Mouse (Mus musculus): ENCODE results near the gene Ddah1. TPM values are rescaled to one million over a fixed set of nuclear protein-coding genes. Genes with fewer than 3 reads are reported as not detected.
A peak's percentile ranks its signal among the peaks of the same experiment; 100 is the strongest.

The Ddah1 gene
- polyA plus RNA-seq, 1 experiment from 2014 or later = 145 TPM

- no peak overlapping the region for H3K27ac ChIP-seq (ENCODE audit: low read length)
- H3K9ac ChIP-seq (replicated peaks; ENCODE audit: low read depth, low read length) = no peak overlapping the region
- 59% methylated on average over 4 of the region's 4 CpGs for WGBS
- H3K4me2 ChIP-seq (ENCODE audit: low read length) = no peak overlapping the region
- no peaks in the 10 kb centered on the region; the same call in 1 of the 2 replicates for H3K9me3 ChIP-seq (ENCODE audit: control insufficient read depth, low read length)
- no peak overlapping the region for H3K4me3 ChIP-seq (replicated peaks; ENCODE audit: low read length)
- ATAC-seq = peak; percentile 94
- H3K36me3 ChIP-seq (ENCODE audit: control insufficient read depth, insufficient read depth) = no peaks in the 10 kb centered on the region
- 0 out of 2 replicates have a peak, but pooled peaks cover 2% of the 10 kb centered on the region for H3K4me1 ChIP-seq (replicated peaks; ENCODE audit: control insufficient read depth, insufficient read depth, low read length)
- no peaks in the 10 kb centered on the region; the same call in 1 of the 2 replicates for H3K27me3 ChIP-seq (replicated peaks; ENCODE audit: control insufficient read depth, insufficient read depth, low read length)
Observed at GRCm38 (mm10) chr3:145790709-145791108, 32.2 kb downstream of the Ddah1 start.

GRCm38 (mm10) chr3:145794355-145794754 lies 35.9 kb downstream of the Ddah1 start:
- Histone ChIP-seq H3K9ac (replicated peaks; ENCODE audit: low read depth, low read length) (no peak overlapping the region), H3K27me3 (replicated peaks; ENCODE audit: control insufficient read depth, insufficient read depth, low read length) (peaks cover 2% of the 10 kb centered on the region; the same call in 1 of the 2 replicates), H3K36me3 (ENCODE audit: control insufficient read depth, insufficient read depth) (no peaks in the 10 kb centered on the region), H3K4me3 (replicated peaks; ENCODE audit: low read length) (no peak overlapping the region), H3K4me2 (ENCODE audit: low read length) (no peak overlapping the region), H3K4me1 (replicated peaks; ENCODE audit: control insufficient read depth, insufficient read depth, low read length) (0 out of 2 replicates have a peak, but pooled peaks cover 2% of the 10 kb centered on the region), H3K9me3 (ENCODE audit: control insufficient read depth, low read length) (no peaks in the 10 kb centered on the region; the same call in 1 of the 2 replicates), H3K27ac (ENCODE audit: low read length) (no peak overlapping the region)
- no peak for ATAC-seq
- 91% methylated on average over 10 of the region's 10 CpGs for WGBS

- Histone ChIP-seq H3K9me3 (ENCODE audit: control insufficient read depth, low read length) (no peaks in the 10 kb centered on the region; the same call in 1 of the 2 replicates), H3K36me3 (ENCODE audit: control insufficient read depth, insufficient read depth) (no peaks in the 10 kb centered on the region), H3K27me3 (replicated peaks; ENCODE audit: control insufficient read depth, insufficient read depth, low read length) (peaks cover 2% of the 10 kb centered on the region; the same call in 1 of the 2 replicates), H3K4me1 (replicated peaks; ENCODE audit: control insufficient read depth, insufficient read depth, low read length) (no peaks in the 10 kb centered on the region), H3K4me2 (ENCODE audit: low read length) (no peak overlapping the region), H3K4me3 (replicated peaks; ENCODE audit: low read length) (no peak overlapping the region), H3K27ac (ENCODE audit: low read length) (no peak overlapping the region), H3K9ac (replicated peaks; ENCODE audit: low read depth, low read length) (no peak overlapping the region)
- no peak for ATAC-seq
- WGBS = 82% methylated on average over 7 of the region's 7 CpGs
Observed at GRCm38 (mm10) chr3:145795896-145796295, 37.4 kb downstream of the Ddah1 start.

- ATAC-seq = no peak
- H3K4me1 ChIP-seq (replicated peaks; ENCODE audit: control insufficient read depth, insufficient read depth, low read length) = no peaks in the 10 kb centered on the region
- no peaks in the 10 kb centered on the region for H3K36me3 ChIP-seq (ENCODE audit: control insufficient read depth, insufficient read depth)
- no peaks in the 10 kb centered on the region; the same call in 1 of the 2 replicates for H3K9me3 ChIP-seq (ENCODE audit: control insufficient read depth, low read length)
- H3K27ac ChIP-seq (ENCODE audit: low read length) = no peak overlapping the region
- no peak overlapping the region for H3K4me2 ChIP-seq (ENCODE audit: low read length)
- H3K9ac ChIP-seq (replicated peaks; ENCODE audit: low read depth, low read length) = no peak overlapping the region
- peaks cover 2% of the 10 kb centered on the region; the same call in 1 of the 2 replicates for H3K27me3 ChIP-seq (replicated peaks; ENCODE audit: control insufficient read depth, insufficient read depth, low read length)
- H3K4me3 ChIP-seq (replicated peaks; ENCODE audit: low read length) = no peak overlapping the region
- 89% methylated on average over 10 of the region's 10 CpGs for WGBS
Observed at GRCm38 (mm10) chr3:145798042-145798441, 39.6 kb downstream of the Ddah1 start.

GRCm38 (mm10) chr3:145798751-145799188 lies 40.3 kb downstream of the Ddah1 start:
- Histone ChIP-seq H3K9ac (replicated peaks; ENCODE audit: low read depth, low read length) (no peak overlapping the region), H3K36me3 (ENCODE audit: control insufficient read depth, insufficient read depth) (no peaks in the 10 kb centered on the region), H3K9me3 (ENCODE audit: control insufficient read depth, low read length) (no peaks in the 10 kb centered on the region; the same call in 1 of the 2 replicates), H3K27ac (ENCODE audit: low read length) (no peak overlapping the region), H3K27me3 (replicated peaks; ENCODE audit: control insufficient read depth, insufficient read depth, low read length) (peaks cover 2% of the 10 kb centered on the region; the same call in 1 of the 2 replicates), H3K4me3 (replicated peaks; ENCODE audit: low read length) (no peak overlapping the region), H3K4me2 (ENCODE audit: low read length) (no peak overlapping the region), H3K4me1 (replicated peaks; ENCODE audit: control insufficient read depth, insufficient read depth, low read length) (no peaks in the 10 kb centered on the region)
- no peak for ATAC-seq
- 81% methylated on average over 6 of the region's 6 CpGs for WGBS

GRCm38 (mm10) chr3:145799365-145799764 lies 40.9 kb downstream of the Ddah1 start:
- ATAC-seq = no peak
- no peak overlapping the region for H3K9ac ChIP-seq (replicated peaks; ENCODE audit: low read depth, low read length)

GRCm38 (mm10) chr3:145802106-145802505 lies 43.6 kb downstream of the Ddah1 start:
- Histone ChIP-seq H3K4me1 (replicated peaks; ENCODE audit: control insufficient read depth, insufficient read depth, low read length) (peaks cover 14% of the 10 kb centered on the region), H3K27me3 (replicated peaks; ENCODE audit: control insufficient read depth, insufficient read depth, low read length) (peaks cover under 1% of the 10 kb centered on the region; the same call in 1 of the 2 replicates), H3K4me3 (replicated peaks; ENCODE audit: low read length) (no peak overlapping the region), H3K36me3 (ENCODE audit: control insufficient read depth, insufficient read depth) (no peaks in the 10 kb centered on the region), H3K27ac (ENCODE audit: low read length) (no peak overlapping the region), H3K4me2 (ENCODE audit: low read length) (no peak overlapping the region), H3K9me3 (ENCODE audit: control insufficient read depth, low read length) (no peaks in the 10 kb centered on the region), H3K9ac (replicated peaks; ENCODE audit: low read depth, low read length) (no peak overlapping the region)
- ATAC-seq = no peak
- WGBS = 88% methylated on average over 6 of the region's 6 CpGs

More at GRCm38 (mm10) chr3:145799365-145799764, 40.9 kb downstream of the Ddah1 start:
- Histone ChIP-seq H3K27ac (ENCODE audit: low read length) (no peak overlapping the region), H3K9me3 (ENCODE audit: control insufficient read depth, low read length) (no peaks in the 10 kb centered on the region), H3K36me3 (ENCODE audit: control insufficient read depth, insufficient read depth) (no peaks in the 10 kb centered on the region), H3K4me3 (replicated peaks; ENCODE audit: low read length) (no peak overlapping the region), H3K4me1 (replicated peaks; ENCODE audit: control insufficient read depth, insufficient read depth, low read length) (no peaks in the 10 kb centered on the region), H3K4me2 (ENCODE audit: low read length) (no peak overlapping the region), H3K27me3 (replicated peaks; ENCODE audit: control insufficient read depth, insufficient read depth, low read length) (peaks cover 2% of the 10 kb centered on the region; the same call in 1 of the 2 replicates)
- 81% methylated on average over 3 of the region's 3 CpGs for WGBS

GRCm38 (mm10) chr3:145805848-145806247 lies 47.4 kb downstream of the Ddah1 start:
- 4% methylated on average over 4 of the region's 4 CpGs for WGBS
- H3K4me2 ChIP-seq (ENCODE audit: low read length) = peak overlapping the region; percentile 14; the same call in 1 of the 2 replicates
- no peak overlapping the region for H3K27ac ChIP-seq (ENCODE audit: low read length)
- peaks cover 14% of the 10 kb centered on the region for H3K4me1 ChIP-seq (replicated peaks; ENCODE audit: control insufficient read depth, insufficient read depth, low read length)
- H3K9ac ChIP-seq (replicated peaks; ENCODE audit: low read depth, low read length) = no peak overlapping the region
- H3K4me3 ChIP-seq (replicated peaks; ENCODE audit: low read length) = no peak overlapping the region
- ATAC-seq = no peak
- H3K27me3 ChIP-seq (replicated peaks; ENCODE audit: control insufficient read depth, insufficient read depth, low read length) = no peaks in the 10 kb centered on the region; the same call in 1 of the 2 replicates
- no peaks in the 10 kb centered on the region for H3K9me3 ChIP-seq (ENCODE audit: control insufficient read depth, low read length)
- no peaks in the 10 kb centered on the region for H3K36me3 ChIP-seq (ENCODE audit: control insufficient read depth, insufficient read depth)

GRCm38 (mm10) chr3:145806502-145806901 lies 48.0 kb downstream of the Ddah1 start:
- H3K27me3 ChIP-seq (replicated peaks; ENCODE audit: control insufficient read depth, insufficient read depth, low read length) = no peaks in the 10 kb centered on the region; the same call in 1 of the 2 replicates
- H3K4me1 ChIP-seq (replicated peaks; ENCODE audit: control insufficient read depth, insufficient read depth, low read length) = peaks cover 14% of the 10 kb centered on the region
- H3K4me3 ChIP-seq (replicated peaks; ENCODE audit: low read length) = no peak overlapping the region
- peak overlapping the region; percentile 15; the same call in 1 of the 2 replicates for H3K4me2 ChIP-seq (ENCODE audit: low read length)
- H3K36me3 ChIP-seq (ENCODE audit: control insufficient read depth, insufficient read depth) = no peaks in the 10 kb centered on the region
- ATAC-seq = peak; percentile 43; the same call in 1 of the 2 replicates
- no peaks in the 10 kb centered on the region for H3K9me3 ChIP-seq (ENCODE audit: control insufficient read depth, low read length)
- H3K9ac ChIP-seq (replicated peaks; ENCODE audit: low read depth, low read length) = no peak overlapping the region
- no peak overlapping the region for H3K27ac ChIP-seq (ENCODE audit: low read length)
- 1% methylated on average over 5 of the region's 5 CpGs for WGBS

Measured in forebrain, embryonic 16.5 days (tissue).